Mouse (Mus musculus): ENCODE results near the gene Creb3l2. TPM values are rescaled to one million over a fixed set of nuclear protein-coding genes. Genes with fewer than 3 reads are reported as not detected.
"Not testable (repeated sequence)": the region's sequence is repeated elsewhere in the genome, so short reads cannot be mapped to it uniquely, and the experiment has no call there.

The Creb3l2 gene
- total RNA-seq (2021): 10 to 100 TPM; 11.9 to 13.2 TPM
- long read RNA-seq, experiment 1, full-length matches to known transcripts: 2 of 7 reads
- long read RNA-seq, experiment 1, partial matches to known transcripts: 0 of 7 reads
- long read RNA-seq, experiment 1, other reads (novel, unspliced or antisense): 5 of 7 reads
- long read RNA-seq, experiment 2, full-length matches to known transcripts: 4 of 10 reads
- long read RNA-seq, experiment 2, partial matches to known transcripts: 0 of 10 reads
- long read RNA-seq, experiment 2, other reads (novel, unspliced or antisense): 6 of 10 reads

GRCm38 (mm10) chr6:37442041-37442667, at the start of gene Creb3l2:
Creb3l2 (minus strand) TSS chr6:37442146.
- peak; percentile 99 for DNase-seq (ENCODE audit: low spot score)

GRCm38 (mm10) chr6:37486502-37486901, 44.6 kb upstream of the Creb3l2 start:
- DNase-seq (ENCODE audit: low spot score): no peak

- DNase-seq (ENCODE audit: low spot score): no peak
These were observed 42.7 kb upstream of the Creb3l2 start for GRCm38 (mm10) chr6:37484588-37485070.

DNA sequence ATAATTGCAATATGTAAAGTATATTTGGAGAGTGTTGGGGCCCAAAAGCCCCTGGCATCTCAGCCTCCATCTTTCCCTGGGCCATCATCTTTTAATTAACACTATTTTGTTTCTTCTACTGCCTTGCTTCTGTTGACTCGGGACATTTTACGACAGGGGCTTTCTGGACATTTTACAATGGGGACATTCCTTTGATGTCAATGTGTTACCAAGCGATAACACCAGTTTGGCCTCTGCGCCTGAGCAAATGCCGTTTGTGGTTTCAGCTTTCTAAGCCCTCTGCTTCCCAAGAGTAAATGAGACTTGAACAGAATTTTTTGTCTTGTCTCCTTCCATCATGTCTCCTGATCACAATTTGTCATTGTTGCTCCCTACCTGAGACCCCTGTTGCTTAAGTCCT, 41.3 kb upstream of the Creb3l2 start:
- DNase-seq (ENCODE audit: low spot score): no peak

DNA sequence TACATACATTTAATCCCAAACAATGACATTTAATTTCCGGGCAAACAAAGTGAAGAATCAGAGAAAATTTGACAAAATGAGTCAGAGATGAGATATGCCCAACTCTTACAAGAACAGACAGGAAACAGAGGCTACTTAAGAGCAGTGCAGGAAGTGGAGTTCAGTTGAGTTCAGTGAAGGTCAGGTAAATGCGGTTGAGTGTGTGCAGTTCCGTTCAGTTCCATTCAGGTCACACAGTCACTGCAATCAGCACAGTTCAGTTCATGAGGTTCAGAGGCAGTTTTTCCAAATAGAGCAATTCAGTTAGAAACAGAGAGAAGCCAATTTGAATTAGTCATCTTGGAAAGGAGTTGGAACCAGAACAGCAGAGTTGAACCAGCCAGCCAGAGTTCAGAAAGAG, 39.2 kb upstream of the Creb3l2 start:
- DNase-seq (ENCODE audit: low spot score): no peak

DNA sequence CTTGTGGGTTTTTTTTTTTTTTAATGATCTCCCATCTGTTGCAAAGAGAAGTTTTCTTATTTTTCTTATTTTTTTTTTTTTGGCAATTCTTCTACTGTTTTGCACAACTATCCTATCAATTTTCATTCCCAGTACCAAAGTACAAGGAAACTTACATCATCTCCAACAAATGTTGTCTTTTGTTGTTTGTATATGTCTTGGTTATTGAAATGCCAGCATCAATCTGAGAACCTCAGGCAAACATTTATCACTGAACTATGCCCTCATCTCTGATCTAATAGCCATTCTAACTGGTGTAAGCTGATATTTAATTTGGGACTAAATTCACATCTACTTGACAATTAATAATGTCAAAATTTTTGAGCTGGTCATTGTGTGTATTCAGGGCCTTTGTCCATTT, 38.1 kb upstream of the Creb3l2 start:
- no peak for DNase-seq (ENCODE audit: low spot score)

- DNase-seq (ENCODE audit: low spot score): no peak
These were observed 36.5 kb upstream of the Creb3l2 start for GRCm38 (mm10) chr6:37478481-37478880.

DNA sequence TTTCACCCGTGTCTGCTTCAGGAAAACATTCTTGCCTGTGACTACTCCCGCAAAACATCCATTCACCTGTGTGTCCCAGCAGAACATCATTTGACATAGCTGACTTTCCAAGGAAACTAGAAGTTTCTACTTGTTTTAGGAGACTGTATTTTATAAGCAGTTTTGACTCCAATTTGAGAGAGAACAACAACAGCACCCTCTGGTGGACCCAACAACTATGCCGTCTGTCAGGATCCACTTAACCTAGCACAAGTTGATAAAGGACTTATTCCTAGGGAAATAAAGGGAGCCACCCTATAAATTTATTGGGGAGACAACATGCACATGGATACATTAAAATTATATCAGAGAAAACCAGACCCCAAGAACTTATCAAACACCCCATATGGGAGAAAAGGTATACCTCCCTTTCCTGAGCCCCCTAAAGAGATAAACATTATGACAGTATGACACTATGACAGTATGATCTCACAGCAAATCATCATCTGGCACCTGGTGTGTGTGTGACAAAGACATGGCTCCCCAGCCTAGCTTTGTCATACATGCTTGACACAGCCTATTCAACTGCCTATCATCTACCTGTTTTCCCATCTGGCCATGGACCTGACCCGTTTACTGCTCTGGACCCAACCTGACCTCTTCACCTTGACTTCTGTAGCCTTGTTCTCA, 31.9 kb upstream of the Creb3l2 start:
- no peak for DNase-seq (ENCODE audit: low spot score)

DNA sequence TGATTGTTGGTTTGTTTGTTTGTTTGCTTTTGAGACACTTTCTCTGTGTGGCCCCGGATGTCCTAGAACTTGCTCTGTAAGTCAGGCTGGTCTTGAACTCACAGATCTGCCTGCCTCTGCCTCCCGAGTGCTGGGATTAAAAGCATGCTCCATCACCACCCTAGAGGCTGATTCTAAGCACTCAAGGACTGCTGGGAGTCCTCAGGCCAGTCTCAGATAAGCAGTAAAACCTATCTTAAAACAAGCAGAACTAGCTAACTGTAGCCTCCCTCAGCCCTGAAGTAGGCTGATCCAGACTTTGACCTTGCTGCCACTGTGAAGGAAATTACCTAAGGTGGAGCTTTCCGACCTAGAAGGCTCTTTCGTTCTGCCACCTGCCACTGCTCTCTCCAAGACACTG, 28.3 kb upstream of the Creb3l2 start:
- DNase-seq (ENCODE audit: low spot score): no peak

- no peak for DNase-seq (ENCODE audit: low spot score)
These were observed 23.9 kb upstream of the Creb3l2 start for GRCm38 (mm10) chr6:37465847-37466246.

DNA sequence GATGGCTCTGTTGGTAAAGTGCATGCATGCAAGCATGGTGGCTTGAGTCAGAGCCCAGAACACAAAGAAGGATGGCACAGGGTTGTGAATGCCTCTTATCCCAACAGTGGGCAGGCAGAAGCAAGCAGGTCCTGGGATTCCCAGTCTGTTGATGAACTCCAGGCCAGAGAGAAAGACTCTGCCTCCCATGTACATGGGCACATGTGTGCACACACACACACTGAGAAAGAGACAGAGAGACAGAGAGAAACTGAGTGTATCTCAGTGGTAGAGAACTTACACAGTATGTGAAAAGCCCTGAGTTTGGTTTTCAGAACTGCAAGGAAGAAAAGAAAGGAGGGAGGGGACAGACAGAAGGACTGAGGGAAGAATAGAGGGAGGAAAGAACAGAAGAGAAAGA, 23.4 kb upstream of the Creb3l2 start:
- DNase-seq (ENCODE audit: low spot score): no peak

DNA sequence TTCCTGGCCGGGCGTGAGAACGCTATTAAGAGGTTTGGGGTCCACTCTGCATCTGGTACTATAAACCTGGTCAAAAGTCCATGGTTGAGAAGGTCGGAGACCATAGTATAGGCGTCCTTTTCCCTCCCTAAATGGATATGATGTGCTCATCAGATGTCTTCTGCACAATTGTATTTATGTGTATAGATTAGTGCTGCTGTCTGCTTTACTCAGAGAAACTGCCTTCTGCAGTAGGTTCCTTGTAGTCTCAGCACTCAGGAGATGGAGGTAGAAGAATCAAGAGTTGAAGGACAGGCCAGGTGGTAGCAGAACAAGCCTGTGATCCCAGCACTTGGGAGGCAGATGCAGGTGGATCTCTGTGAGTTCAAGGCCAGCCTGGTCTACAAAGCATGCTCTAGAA, 22.6 kb upstream of the Creb3l2 start:
- DNase-seq (ENCODE audit: low spot score): no peak

DNA sequence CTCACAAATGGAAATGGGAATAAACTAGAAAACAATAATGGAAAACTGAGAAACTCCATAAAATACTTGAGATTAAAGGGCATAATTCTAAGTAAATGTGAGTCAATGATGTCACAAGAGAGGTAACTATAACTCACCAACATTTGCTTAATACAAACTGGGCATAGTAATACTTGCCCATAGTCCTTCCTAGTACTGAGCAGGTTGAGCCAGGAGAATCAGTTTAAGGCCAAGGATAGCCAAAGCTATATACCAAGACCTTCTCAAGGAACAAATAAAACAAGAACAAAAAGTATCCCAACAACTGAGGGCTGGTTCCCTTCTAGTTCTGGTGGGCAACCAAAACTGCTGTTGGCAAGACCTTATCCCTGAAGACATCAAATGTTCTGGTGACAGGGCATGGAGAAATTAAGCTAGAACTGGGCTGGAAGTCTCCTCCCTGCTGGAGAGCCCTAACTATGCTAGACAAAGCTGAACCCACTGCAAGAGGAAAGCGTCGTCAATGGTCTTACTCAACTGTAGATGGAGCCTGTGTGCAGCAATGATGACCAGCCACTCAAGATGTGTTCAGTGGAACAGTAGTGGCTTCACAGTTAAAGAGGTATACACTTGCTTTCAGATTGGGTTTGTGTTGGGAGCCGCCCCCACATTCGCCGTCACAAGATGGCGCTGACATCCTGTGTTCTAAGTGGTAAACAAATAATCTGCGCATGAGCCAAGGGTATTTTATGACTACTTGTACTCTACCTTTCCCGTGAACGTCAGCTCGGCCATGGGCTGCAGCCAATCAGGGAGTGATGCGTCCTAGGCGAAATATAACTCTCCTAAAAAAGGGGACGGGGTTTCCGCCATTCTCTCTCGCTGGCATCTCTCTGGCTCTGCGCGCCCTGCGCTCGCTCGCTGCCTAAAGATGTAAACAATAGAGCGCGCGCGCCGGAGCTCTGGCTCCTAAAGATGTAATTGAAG, 21.9 kb upstream of the Creb3l2 start:
- peak; percentile 22 for DNase-seq (ENCODE audit: low spot score)

DNA sequence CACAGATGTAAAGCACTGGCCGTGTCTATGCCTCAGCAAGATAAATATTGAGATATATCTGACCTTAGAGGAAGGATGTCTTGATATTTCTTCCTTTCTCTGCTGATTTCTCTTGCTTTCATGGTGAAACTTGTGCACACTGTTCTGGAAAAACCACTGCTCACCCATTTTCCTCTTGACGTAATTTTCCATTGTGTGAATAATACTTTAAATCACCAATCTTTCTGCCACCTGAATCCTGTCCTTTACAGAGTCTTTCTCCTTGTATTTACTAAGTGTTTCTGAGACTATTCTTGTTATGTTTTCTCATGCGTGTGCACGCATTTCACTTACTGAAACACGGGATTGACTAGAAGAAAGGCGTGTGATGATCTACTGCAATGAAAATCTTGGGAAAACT, 18.7 kb upstream of the Creb3l2 start:
- DNase-seq (ENCODE audit: low spot score): no peak

DNA sequence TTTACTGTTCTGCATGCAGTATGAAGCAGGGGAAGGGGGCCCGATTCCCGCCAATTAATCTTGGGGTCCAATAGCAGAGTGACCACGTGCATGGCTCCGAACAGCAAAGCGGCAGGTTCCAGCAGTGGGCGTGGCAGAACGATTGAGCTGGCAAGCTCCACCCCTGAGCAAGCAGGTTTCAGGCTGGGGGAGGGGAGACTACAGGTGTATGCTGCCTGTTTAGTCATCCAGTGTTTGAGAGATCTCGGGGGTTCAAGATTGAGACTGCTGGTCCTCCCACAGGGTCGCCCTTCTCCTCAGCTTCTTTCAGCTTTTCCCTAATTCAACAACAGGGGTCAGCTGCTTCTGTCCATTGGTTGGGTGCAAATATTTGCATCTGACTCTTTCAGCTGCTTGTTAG, 17.7 kb upstream of the Creb3l2 start:
- not testable (repeated sequence) for DNase-seq (ENCODE audit: low spot score)

GRCm38 (mm10) chr6:37457990-37458655, 16.2 kb upstream of the Creb3l2 start:
- no peak for DNase-seq (ENCODE audit: low spot score)

DNA sequence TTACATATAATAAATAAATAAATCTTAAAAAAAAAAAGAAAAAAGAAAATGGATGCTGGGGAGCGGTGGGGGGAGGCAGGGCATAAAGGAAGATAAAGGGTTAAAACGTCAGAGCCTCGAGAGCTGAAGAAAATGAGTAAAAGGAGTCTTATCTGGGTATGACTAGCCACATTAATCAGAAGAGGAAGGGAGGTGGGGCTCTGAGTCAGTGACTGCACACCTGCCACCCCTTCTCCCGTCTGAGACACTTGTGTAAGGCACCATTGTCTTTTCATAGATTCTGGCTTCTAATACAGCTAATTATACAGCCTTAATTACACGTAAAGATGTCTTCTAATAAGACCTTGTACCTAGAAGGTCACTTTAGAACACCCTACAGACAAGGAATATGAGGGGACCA, 13.6 kb upstream of the Creb3l2 start:
- DNase-seq (ENCODE audit: low spot score): no peak

DNA sequence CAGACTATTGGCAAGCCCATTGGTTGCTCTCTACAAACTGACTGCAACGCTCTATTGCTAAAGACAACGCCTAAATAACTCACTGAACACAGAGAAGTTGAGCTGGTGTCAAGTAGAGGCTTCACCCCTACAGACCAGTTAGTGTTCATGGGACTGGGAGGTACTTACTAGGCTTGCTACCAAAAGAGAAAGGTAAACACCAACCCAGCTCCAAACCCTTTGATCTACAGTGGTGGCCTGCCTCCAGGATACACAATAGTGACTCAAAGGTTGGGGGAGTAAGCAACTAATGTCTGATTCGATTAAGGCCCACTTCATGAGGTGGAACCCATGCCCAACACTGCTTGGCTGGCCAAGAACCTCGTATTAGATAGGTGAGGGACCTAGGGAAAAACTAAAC, 11.1 kb upstream of the Creb3l2 start:
- DNase-seq (ENCODE audit: low spot score): no peak

DNA sequence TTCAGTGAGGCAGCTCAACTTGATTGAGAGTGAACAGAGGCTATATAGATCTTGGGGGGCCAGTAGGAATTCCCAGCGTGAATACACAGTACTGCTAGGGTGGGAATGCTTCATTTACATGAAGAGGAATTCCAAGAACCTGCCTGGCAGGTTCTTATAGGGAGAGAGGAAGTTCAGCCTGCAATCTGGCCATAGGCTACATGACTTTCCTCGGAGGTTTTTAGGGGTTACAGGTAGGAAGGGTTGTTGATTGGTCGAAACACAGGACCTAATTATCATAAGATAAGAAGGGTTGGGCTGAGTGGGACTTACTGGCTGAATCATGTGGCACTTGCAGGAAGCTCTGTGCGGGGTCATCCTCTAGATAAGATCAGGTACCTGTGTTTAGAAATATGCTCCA, 9.7 kb upstream of the Creb3l2 start:
- DNase-seq (ENCODE audit: low spot score): no peak

DNA sequence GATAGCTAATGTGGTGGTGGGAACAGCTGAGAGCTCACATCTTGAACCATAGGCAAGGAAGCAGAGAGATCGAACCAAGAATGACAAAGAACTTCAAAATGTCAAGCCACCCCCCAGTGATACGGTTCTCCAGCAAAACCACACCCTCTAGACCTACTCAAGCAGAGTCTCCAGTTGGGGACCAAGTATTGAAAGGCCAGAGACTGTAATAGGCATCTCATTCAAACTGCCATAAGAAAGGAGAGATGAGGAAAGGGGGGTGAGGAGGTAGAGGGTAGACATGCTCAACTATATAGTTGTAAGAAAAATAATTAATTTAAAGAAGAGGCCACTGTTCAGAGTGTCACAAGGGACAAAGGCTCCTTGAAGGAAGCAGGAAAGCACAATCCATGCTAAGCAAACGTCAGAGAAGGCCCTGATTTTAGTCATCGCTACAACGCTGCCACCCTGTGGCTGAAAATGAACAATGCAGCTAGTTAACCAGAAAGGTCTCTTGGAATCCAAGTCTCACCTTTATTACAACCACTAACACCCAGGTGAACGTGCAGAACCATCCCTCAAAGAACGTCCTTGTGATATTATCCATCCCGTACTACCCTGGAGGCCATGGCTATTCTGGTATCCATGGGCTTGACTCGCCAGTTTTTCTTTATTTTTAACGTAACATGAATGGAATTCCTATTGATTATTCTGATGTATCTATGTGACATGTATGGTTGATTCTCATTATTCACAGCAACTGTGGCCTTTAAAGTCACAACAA, 5.9 kb upstream of the Creb3l2 start:
- DNase-seq (ENCODE audit: low spot score): peak; percentile 72

All from gastrocnemius, adult 18-20 months (tissue).